Mouse (Mus musculus): ENCODE results near the gene Ptprd. TPM values are rescaled to one million over a fixed set of nuclear protein-coding genes. Genes with fewer than 3 reads are reported as not detected.

The Ptprd gene
- polyA plus RNA-seq, 1 experiment from 2014 or later = 10.0 TPM

DNA sequence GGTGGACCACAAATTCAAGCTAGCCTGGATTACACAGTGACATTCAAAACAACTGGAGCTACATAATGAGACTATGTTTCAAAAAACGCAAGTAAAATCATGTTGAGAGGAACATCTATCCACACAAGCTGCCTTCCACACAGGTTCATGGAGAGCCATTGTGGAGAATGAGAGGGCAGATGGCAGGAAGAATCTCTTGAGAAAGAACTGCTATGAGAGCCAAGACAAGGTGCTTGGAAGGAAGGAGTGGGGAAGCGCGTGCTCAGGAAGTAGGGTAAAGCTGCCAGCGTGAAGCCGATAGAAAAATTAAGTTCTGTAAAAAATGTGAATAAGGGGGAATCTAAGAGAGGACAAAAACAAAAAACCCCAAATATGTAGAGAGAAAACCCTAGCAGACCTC is 1808.5 kb downstream of the Ptprd start:
- Histone ChIP-seq H3K36me3 (ENCODE audit: control insufficient read depth, insufficient read depth) (no peaks in the 10 kb centered on the region), H3K27ac (ENCODE audit: low read length) (no peak overlapping the region), H3K4me2 (ENCODE audit: low read depth, low read length) (no peak overlapping the region), H3K27me3 (ENCODE audit: control insufficient read depth, insufficient read depth, low read length) (no peaks in the 10 kb centered on the region), H3K4me1 (ENCODE audit: control insufficient read depth, insufficient read depth, low read length) (no peaks in the 10 kb centered on the region), H3K9me3 (replicated peaks; ENCODE audit: control insufficient read depth, low read length) (no peaks in the 10 kb centered on the region), H3K4me3 (ENCODE audit: low read length) (no peak overlapping the region), H3K9ac (ENCODE audit: low read length) (no peak overlapping the region)
- 90% methylated on average over 5 of the region's 5 CpGs for WGBS
- no peak for ATAC-seq (replicated peaks; ENCODE audit: extremely low read depth, insufficient read depth, low FRiP score)

- 81% methylated on average over 5 of the region's 5 CpGs for WGBS
- H3K4me1 ChIP-seq (ENCODE audit: control insufficient read depth, insufficient read depth, low read length) = peaks cover 9% of the 10 kb centered on the region
These were observed 1823.9 kb downstream of the Ptprd start for GRCm38 (mm10) chr4:76387887-76388286.

DNA sequence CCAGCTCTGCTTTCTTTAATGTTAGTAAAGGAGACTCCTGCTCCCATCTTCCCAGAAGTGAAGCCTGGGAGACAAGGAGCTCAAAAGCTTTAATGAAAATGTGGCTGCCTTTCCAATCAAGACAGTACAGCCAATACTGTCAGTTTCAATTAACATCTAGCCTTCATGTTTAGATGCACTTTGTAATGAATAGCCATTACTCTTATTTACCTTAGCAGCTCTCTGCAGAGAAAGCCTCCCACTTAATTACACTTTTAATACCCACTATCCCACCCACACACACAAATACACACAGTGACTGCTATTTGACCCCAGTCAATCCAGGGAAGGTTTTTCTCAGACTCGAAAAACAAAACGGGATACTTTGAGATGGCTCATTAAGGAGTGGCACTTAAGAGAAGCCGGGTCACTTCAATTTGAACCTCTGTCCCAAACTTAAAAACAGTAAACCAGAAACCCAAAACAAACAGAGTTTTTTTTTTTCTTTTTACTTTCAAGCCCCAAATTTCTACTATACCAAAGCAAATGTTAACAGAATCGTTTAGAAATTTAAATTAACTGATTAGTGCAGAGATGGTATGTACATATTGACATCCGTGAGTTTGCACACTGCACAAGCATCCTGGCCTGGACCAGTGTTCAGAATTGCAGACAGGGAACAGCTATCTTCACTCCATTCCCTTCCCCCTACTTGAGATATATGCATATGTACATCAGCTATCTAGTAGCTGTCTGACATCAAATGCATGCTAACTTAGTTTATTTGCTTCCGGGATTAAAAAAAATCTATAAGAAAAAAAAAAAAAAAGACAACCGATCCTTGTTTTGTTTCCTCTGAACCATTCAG is 1824.6 kb downstream of the Ptprd start:
- WGBS = 69% methylated on average over 7 of the region's 7 CpGs
- H3K4me2 ChIP-seq (ENCODE audit: low read depth, low read length) = no peak overlapping the region
- no peak overlapping the region for H3K4me3 ChIP-seq (ENCODE audit: low read length)
- no peak for ATAC-seq (replicated peaks; ENCODE audit: extremely low read depth, insufficient read depth, low FRiP score)
- H3K36me3 ChIP-seq (ENCODE audit: control insufficient read depth, insufficient read depth) = no peaks in the 10 kb centered on the region
- no peak overlapping the region for H3K9ac ChIP-seq (ENCODE audit: low read length)
- H3K9me3 ChIP-seq (replicated peaks; ENCODE audit: control insufficient read depth, low read length) = no peaks in the 10 kb centered on the region
- no peaks in the 10 kb centered on the region for H3K27me3 ChIP-seq (ENCODE audit: control insufficient read depth, insufficient read depth, low read length)
- peaks cover 4% of the 10 kb centered on the region for H3K4me1 ChIP-seq (ENCODE audit: control insufficient read depth, insufficient read depth, low read length)
- H3K27ac ChIP-seq (ENCODE audit: low read length) = no peak overlapping the region

More at GRCm38 (mm10) chr4:76387887-76388286, 1823.9 kb downstream of the Ptprd start:
- H3K36me3 ChIP-seq (ENCODE audit: control insufficient read depth, insufficient read depth) = no peaks in the 10 kb centered on the region
- no peaks in the 10 kb centered on the region for H3K27me3 ChIP-seq (ENCODE audit: control insufficient read depth, insufficient read depth, low read length)
- no peak for ATAC-seq (replicated peaks; ENCODE audit: extremely low read depth, insufficient read depth, low FRiP score)
- H3K4me2 ChIP-seq (ENCODE audit: low read depth, low read length) = no peak overlapping the region
- no peak overlapping the region for H3K9ac ChIP-seq (ENCODE audit: low read length)
- no peak overlapping the region for H3K4me3 ChIP-seq (ENCODE audit: low read length)
- H3K9me3 ChIP-seq (replicated peaks; ENCODE audit: control insufficient read depth, low read length) = no peaks in the 10 kb centered on the region
- H3K27ac ChIP-seq (ENCODE audit: low read length) = no peak overlapping the region

- no peak for ATAC-seq (replicated peaks; ENCODE audit: extremely low read depth, insufficient read depth, low FRiP score)
- no peak overlapping the region for H3K4me2 ChIP-seq (ENCODE audit: low read depth, low read length)
- H3K36me3 ChIP-seq (ENCODE audit: control insufficient read depth, insufficient read depth) = no peaks in the 10 kb centered on the region
- H3K27me3 ChIP-seq (ENCODE audit: control insufficient read depth, insufficient read depth, low read length) = no peaks in the 10 kb centered on the region
- H3K9ac ChIP-seq (ENCODE audit: low read length) = no peak overlapping the region
- H3K4me3 ChIP-seq (ENCODE audit: low read length) = no peak overlapping the region
- no peaks in the 10 kb centered on the region for H3K9me3 ChIP-seq (replicated peaks; ENCODE audit: control insufficient read depth, low read length)
- 87% methylated on average over 5 of the region's 5 CpGs for WGBS
- no peak overlapping the region for H3K27ac ChIP-seq (ENCODE audit: low read length)
- no peaks in the 10 kb centered on the region; the same call in 1 of the 2 replicates for H3K4me1 ChIP-seq (ENCODE audit: control insufficient read depth, insufficient read depth, low read length)
These were observed 1825.9 kb downstream of the Ptprd start for GRCm38 (mm10) chr4:76385818-76386217.

- no peaks in the 10 kb centered on the region for H3K27me3 ChIP-seq (ENCODE audit: control insufficient read depth, insufficient read depth, low read length)
- no peaks in the 10 kb centered on the region for H3K9me3 ChIP-seq (replicated peaks; ENCODE audit: control insufficient read depth, low read length)
- peaks cover 5% of the 10 kb centered on the region for H3K4me1 ChIP-seq (ENCODE audit: control insufficient read depth, insufficient read depth, low read length)
- H3K36me3 ChIP-seq (ENCODE audit: control insufficient read depth, insufficient read depth) = no peaks in the 10 kb centered on the region
- no peak overlapping the region for H3K4me3 ChIP-seq (ENCODE audit: low read length)
- H3K4me2 ChIP-seq (ENCODE audit: low read depth, low read length) = no peak overlapping the region
- WGBS = 60% methylated on average over 6 of the region's 6 CpGs
- no peak overlapping the region for H3K9ac ChIP-seq (ENCODE audit: low read length)
- no peak for ATAC-seq (replicated peaks; ENCODE audit: extremely low read depth, insufficient read depth, low FRiP score)
- no peak overlapping the region for H3K27ac ChIP-seq (ENCODE audit: low read length)
These were observed 1831.3 kb downstream of the Ptprd start for GRCm38 (mm10) chr4:76380312-76380917.

DNA sequence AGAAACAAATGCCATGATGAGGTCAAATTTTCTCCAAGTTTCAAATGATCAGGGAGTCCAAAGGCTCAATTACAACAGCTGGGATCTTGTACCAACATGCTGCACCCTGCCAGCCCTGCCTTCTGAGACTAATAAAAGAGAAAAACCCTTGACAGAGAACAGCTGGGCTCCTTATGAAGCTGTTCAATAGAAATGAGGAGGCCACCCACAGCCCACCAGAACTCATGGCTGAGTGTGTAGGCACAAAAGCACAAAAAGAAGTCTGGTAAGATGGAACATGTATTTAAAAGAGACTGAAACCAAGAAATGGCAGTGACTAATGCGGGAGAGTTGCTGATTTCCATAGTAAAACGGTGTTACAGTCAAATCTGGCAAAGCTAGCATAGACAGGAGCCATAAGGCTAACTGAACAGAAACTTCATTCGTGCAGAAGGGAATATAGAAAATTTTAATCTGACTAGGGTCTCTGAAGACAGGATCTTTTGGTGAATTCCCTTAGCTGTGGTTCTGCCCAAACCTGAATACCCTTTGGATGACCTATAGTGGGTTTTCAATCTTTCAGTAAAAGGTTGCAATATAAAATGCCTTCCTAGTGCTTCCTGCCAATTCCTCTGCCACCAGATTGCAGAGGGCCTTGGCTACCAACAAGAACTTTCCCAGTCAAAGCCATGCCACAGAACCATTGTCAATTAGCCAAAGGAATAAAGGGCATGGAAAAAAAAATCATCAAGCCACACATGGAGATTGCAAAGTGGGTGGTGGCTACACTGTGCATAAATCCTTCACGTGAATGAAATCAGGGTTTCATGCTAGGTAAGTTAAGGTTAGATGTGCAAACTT is 1841.5 kb downstream of the Ptprd start:
- no peak overlapping the region for H3K4me3 ChIP-seq (ENCODE audit: low read length)
- no peaks in the 10 kb centered on the region for H3K36me3 ChIP-seq (ENCODE audit: control insufficient read depth, insufficient read depth)
- no peak overlapping the region for H3K27ac ChIP-seq (ENCODE audit: low read length)
- H3K9me3 ChIP-seq (replicated peaks; ENCODE audit: control insufficient read depth, low read length) = no peaks in the 10 kb centered on the region
- no peak overlapping the region for H3K4me2 ChIP-seq (ENCODE audit: low read depth, low read length)
- H3K4me1 ChIP-seq (ENCODE audit: control insufficient read depth, insufficient read depth, low read length) = peaks cover 29% of the 10 kb centered on the region
- WGBS = 67% methylated on average over 4 of the region's 4 CpGs
- H3K27me3 ChIP-seq (ENCODE audit: control insufficient read depth, insufficient read depth, low read length) = no peaks in the 10 kb centered on the region
- no peak overlapping the region for H3K9ac ChIP-seq (ENCODE audit: low read length)
- ATAC-seq (replicated peaks; ENCODE audit: extremely low read depth, insufficient read depth, low FRiP score) = no peak

DNA sequence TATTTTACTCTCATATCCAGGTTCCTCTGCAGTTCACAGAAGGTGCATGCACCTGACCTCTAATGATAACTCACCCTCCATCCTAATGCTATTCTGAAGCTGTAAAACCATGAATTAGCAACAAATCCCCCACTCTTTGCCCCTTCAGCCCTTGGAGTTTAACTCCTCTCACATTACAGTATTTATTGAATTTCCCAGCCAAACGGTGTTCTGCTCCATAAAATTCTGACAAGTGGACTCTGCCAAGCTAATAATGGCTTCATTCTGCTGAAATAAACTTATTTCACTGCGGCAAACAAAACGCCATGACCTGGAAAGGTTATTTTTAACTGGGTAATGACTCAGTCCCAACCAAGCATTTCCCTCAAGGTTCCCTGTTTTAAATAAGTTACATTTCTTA is 1842.7 kb downstream of the Ptprd start:
- no peak overlapping the region for H3K4me2 ChIP-seq (ENCODE audit: low read depth, low read length)

GRCm38 (mm10) chr4:76368291-76368690 is 1843.5 kb downstream of the Ptprd start:
- Histone ChIP-seq H3K4me3 (ENCODE audit: low read length) (no peak overlapping the region), H3K27ac (ENCODE audit: low read length) (no peak overlapping the region), H3K9ac (ENCODE audit: low read length) (no peak overlapping the region), H3K36me3 (ENCODE audit: control insufficient read depth, insufficient read depth) (no peaks in the 10 kb centered on the region), H3K4me2 (ENCODE audit: low read depth, low read length) (no peak overlapping the region), H3K4me1 (ENCODE audit: control insufficient read depth, insufficient read depth, low read length) (peaks cover 32% of the 10 kb centered on the region), H3K27me3 (ENCODE audit: control insufficient read depth, insufficient read depth, low read length) (no peaks in the 10 kb centered on the region), H3K9me3 (replicated peaks; ENCODE audit: control insufficient read depth, low read length) (no peaks in the 10 kb centered on the region)
- no peak for ATAC-seq (replicated peaks; ENCODE audit: extremely low read depth, insufficient read depth, low FRiP score)
- WGBS = 94% methylated on average over 2 of the region's 2 CpGs

More for the DNA sequence above, 1842.7 kb downstream of the Ptprd start:
- Histone ChIP-seq H3K27me3 (ENCODE audit: control insufficient read depth, insufficient read depth, low read length) (no peaks in the 10 kb centered on the region), H3K4me1 (ENCODE audit: control insufficient read depth, insufficient read depth, low read length) (peaks cover 29% of the 10 kb centered on the region), H3K9ac (ENCODE audit: low read length) (no peak overlapping the region), H3K36me3 (ENCODE audit: control insufficient read depth, insufficient read depth) (no peaks in the 10 kb centered on the region), H3K27ac (ENCODE audit: low read length) (no peak overlapping the region), H3K4me3 (ENCODE audit: low read length) (no peak overlapping the region), H3K9me3 (replicated peaks; ENCODE audit: control insufficient read depth, low read length) (no peaks in the 10 kb centered on the region)
- whole genome bisulfite sequencing = 44% methylated on average over 3 of the region's 3 CpGs
- no peak for ATAC-seq (replicated peaks; ENCODE audit: extremely low read depth, insufficient read depth, low FRiP score)

Measured in heart, embryonic 16.5 days (tissue).